Mouse (Mus musculus): ENCODE data around the gene 1810055G02Rik. TPM values are rescaled to one million over a fixed set of nuclear protein-coding genes. Genes with fewer than 3 reads are reported as not detected.

The 1810055G02Rik gene
- total and polyA plus RNA-seq, 3 experiments = 5.6 to 9.5 (median 7.9) TPM

GRCm38 (mm10) chr19:3766378-3766777 lies 58.3 kb downstream of the 1810055G02Rik start:
- H3K9me3 ChIP-seq (replicated peaks; ENCODE audit: low read length) = no peaks in the 10 kb centered on the region
- H3K27ac ChIP-seq (ENCODE audit: insufficient read depth, low read depth) = no peak overlapping the region
- H3K4me3 ChIP-seq (replicated peaks in 1 of 3; ENCODE audit: low read depth in 2 of 3, low read length in 2 of 3, poor library complexity in 1 of 3) = no peak overlapping the region
- peaks cover 14% of the 10 kb centered on the region for H3K27me3 ChIP-seq (replicated peaks)
- TF ChIP-seq ZMIZ1 (IDR thresholded peaks at IDR 0.05; ENCODE audit: low read depth, low read length) (no peak), ELF1 (IDR thresholded peaks at IDR 0.05; ENCODE audit: low read depth, low read length) (no peak), POLR2AphosphoS2 (IDR thresholded peaks at IDR 0.05; ENCODE audit: low read depth, low read length) (no peak), CHD1 (IDR thresholded peaks at IDR 0.05; ENCODE audit: low read depth, low read length) (no peak), MAFK (IDR thresholded peaks at IDR 0.05; ENCODE audit: insufficient replicate concordance, low read length) (no peak), BHLHE40 (IDR thresholded peaks at IDR 0.05; ENCODE audit: low read depth, low read length) (no peak), MAZ (IDR thresholded peaks at IDR 0.05; ENCODE audit: low read depth, low read length) (no peak), MEF2A (IDR thresholded peaks at IDR 0.05; ENCODE audit: borderline replicate concordance, low read depth, low read length) (no peak), RAD21 (IDR thresholded peaks at IDR 0.05; ENCODE audit: low read depth, low read length) (no peak)
- DNase-seq (ENCODE audit: extremely low read depth) = no peak
- no peak overlapping the region for H3K4me2 ChIP-seq (ENCODE audit: insufficient read depth, low read depth, poor library complexity, severe bottlenecking)
- dilution Hi-C loops (cut with MboI; ENCODE audit: extremely low pct_ligation_motif_present, extremely low pct_unique_long_range_greater_than_20kb, low sequenced_read_pairs) = no loop called here
- peaks cover 3 to 13% of the 10 kb centered on the region in 2 experiments for H3K4me1 ChIP-seq (ENCODE audit: control insufficient read depth in 1 of 2, insufficient read depth in 2 of 2)
- in situ Hi-C loops (cut with MboI; ENCODE audit: low pct_ligation_motif_present, low pct_unique_long_range_greater_than_20kb, low sequenced_read_pairs) = no loop called here
- H3K79me2 ChIP-seq (replicated peaks; ENCODE audit: control insufficient read depth, extremely low read depth, insufficient read depth, poor library complexity, severe bottlenecking) = peaks cover 16% of the 10 kb centered on the region
- peaks cover 0 to 11% of the 10 kb centered on the region in 2 experiments for H3K36me3 ChIP-seq (replicated peaks in 1 of 2; ENCODE audit: control insufficient read depth in 1 of 2, insufficient read depth in 1 of 2, low read length in 1 of 2)
- H3K9ac ChIP-seq (ENCODE audit: insufficient read depth, low read depth) = no peak overlapping the region

- DNase-seq (ENCODE audit: extremely low read depth) = no peak
- peak within 1 kb of the TSS; percentile 94 for H3K27ac ChIP-seq (ENCODE audit: insufficient read depth, low read depth)
- peak within 1 kb of the TSS; percentile 98 for H3K9ac ChIP-seq (ENCODE audit: insufficient read depth, low read depth)
- peaks cover 3 to 13% of the 10 kb centered on the region in 2 experiments for H3K4me1 ChIP-seq (ENCODE audit: control insufficient read depth in 1 of 2, insufficient read depth in 2 of 2)
- H3K4me2 ChIP-seq (ENCODE audit: insufficient read depth, low read depth, poor library complexity, severe bottlenecking) = peak within 1 kb of the TSS; percentile 52
- H3K79me2 ChIP-seq (replicated peaks; ENCODE audit: control insufficient read depth, extremely low read depth, insufficient read depth, poor library complexity, severe bottlenecking) = peaks cover 16% of the 10 kb centered on the region
- dilution Hi-C loops (cut with MboI; ENCODE audit: extremely low pct_ligation_motif_present, extremely low pct_unique_long_range_greater_than_20kb, low sequenced_read_pairs) (no loop called here), in situ Hi-C loops (cut with MboI; ENCODE audit: low pct_ligation_motif_present, low pct_unique_long_range_greater_than_20kb, low sequenced_read_pairs) (no loop called here)
- H3K36me3 ChIP-seq (replicated peaks in 1 of 2; ENCODE audit: control insufficient read depth in 1 of 2, insufficient read depth in 1 of 2, low read length in 1 of 2) = peaks cover 0 to 11% of the 10 kb centered on the region in 2 experiments
- H3K4me3 ChIP-seq (replicated peaks in 1 of 3; ENCODE audit: low read depth in 2 of 3, low read length in 2 of 3, poor library complexity in 1 of 3) = peak within 1 kb of the TSS; percentile 63 to 90 (median 86)
- no peaks in the 10 kb centered on the region for H3K9me3 ChIP-seq (replicated peaks; ENCODE audit: low read length)
- H3K27me3 ChIP-seq (replicated peaks) = peaks cover 14% of the 10 kb centered on the region
- TF ChIP-seq SIN3A (IDR thresholded peaks at IDR 0.05; ENCODE audit: low read length) (peak; percentile 90), ZMIZ1 (IDR thresholded peaks at IDR 0.05; ENCODE audit: low read depth, low read length) (peak; percentile 98), MXI1 (IDR thresholded peaks at IDR 0.05; ENCODE audit: low read depth, low read length) (peak; percentile 82; the same call in 1 of the 2 replicates), RCOR1 (conservative IDR thresholded peaks at IDR 0.05; ENCODE audit: low read depth, low read length) (no peak; the same call in 1 of the 2 replicates), BHLHE40 (IDR thresholded peaks at IDR 0.05; ENCODE audit: low read depth, low read length) (peak; percentile 68), NELFE (IDR thresholded peaks at IDR 0.05; ENCODE audit: low read depth, low read length) (peak; percentile 93; the same call in 1 of the 2 replicates), MAZ (IDR thresholded peaks at IDR 0.05; ENCODE audit: low read depth, low read length) (no peak)
Observed at GRCm38 (mm10) chr19:3767276-3767780, 59.2 kb downstream of the 1810055G02Rik start, which contains the start of gene Kmt5b. TSS of gene Kmt5b (plus strand) at chr19:3767421.

Other genes starting within 250 kb of the 1810055G02Rik start
- gene Ppp6r3, start 132.5 kb upstream of the 1810055G02Rik start, total RNA-seq (2012; rRNA removed) = 67.0 and 68.5 TPM in 2 replicates
- 94.6 and 104 TPM in 2 replicates for gene Ppp6r3, start 132.5 kb upstream of the 1810055G02Rik start, total RNA-seq (2014; rRNA removed)
- 66.2 and 72.3 TPM in 2 replicates for gene Ppp6r3, start 132.5 kb upstream of the 1810055G02Rik start, polyA plus RNA-seq (2012; ENCODE audit: insufficient read length, low read depth)
- gene Lrp5, start 21.7 kb upstream of the 1810055G02Rik start, total RNA-seq (2012; rRNA removed) = 0.88 and 1.4 TPM in 2 replicates
- gene Lrp5, start 21.7 kb upstream of the 1810055G02Rik start, total RNA-seq (2014; rRNA removed) = 0.13 and 0.32 TPM in 2 replicates
- 0.93 and 1.1 TPM in 2 replicates for gene Lrp5, start 21.7 kb upstream of the 1810055G02Rik start, polyA plus RNA-seq (2012; ENCODE audit: insufficient read length, low read depth)
- 10.9 and 11.0 TPM in 2 replicates for gene Kmt5b, start 59.1 kb downstream of the 1810055G02Rik start, total RNA-seq (2012; rRNA removed)
- 13.9 and 15.1 TPM in 2 replicates for gene Kmt5b, start 59.1 kb downstream of the 1810055G02Rik start, total RNA-seq (2014; rRNA removed)
- gene Kmt5b, start 59.1 kb downstream of the 1810055G02Rik start, polyA plus RNA-seq (2012; ENCODE audit: insufficient read length, low read depth) = 16.6 and 24.2 TPM in 2 replicates
- gene Chka, start 143.5 kb downstream of the 1810055G02Rik start, total RNA-seq (2012; rRNA removed) = 10.1 and 10.3 TPM in 2 replicates
- 7.6 and 8.0 TPM in 2 replicates for gene Chka, start 143.5 kb downstream of the 1810055G02Rik start, total RNA-seq (2014; rRNA removed)
- gene Chka, start 143.5 kb downstream of the 1810055G02Rik start, polyA plus RNA-seq (2012; ENCODE audit: insufficient read length, low read depth) = 11.6 and 13.0 TPM in 2 replicates
- gene Tcirg1, start 198.8 kb downstream of the 1810055G02Rik start, total RNA-seq (2012; rRNA removed) = 46.6 and 53.2 TPM in 2 replicates
- gene Tcirg1, start 198.8 kb downstream of the 1810055G02Rik start, total RNA-seq (2014; rRNA removed) = 48.5 and 51.6 TPM in 2 replicates
- gene Tcirg1, start 198.8 kb downstream of the 1810055G02Rik start, polyA plus RNA-seq (2012; ENCODE audit: insufficient read length, low read depth) = 62.8 and 67.2 TPM in 2 replicates
- 216 TPM in 2 replicates for gene Ndufs8, start 204.5 kb downstream of the 1810055G02Rik start, total RNA-seq (2012; rRNA removed)
- 196 and 248 TPM in 2 replicates for gene Ndufs8, start 204.5 kb downstream of the 1810055G02Rik start, total RNA-seq (2014; rRNA removed)
- 182 and 195 TPM in 2 replicates for gene Ndufs8, start 204.5 kb downstream of the 1810055G02Rik start, polyA plus RNA-seq (2012; ENCODE audit: insufficient read length, low read depth)
- 5.7 and 8.1 TPM in 2 replicates for gene Aldh3b1, start 221.5 kb downstream of the 1810055G02Rik start, total RNA-seq (2012; rRNA removed)
- 3.7 and 5.9 TPM in 2 replicates for gene Aldh3b1, start 221.5 kb downstream of the 1810055G02Rik start, total RNA-seq (2014; rRNA removed)
- gene Aldh3b1, start 221.5 kb downstream of the 1810055G02Rik start, polyA plus RNA-seq (2012; ENCODE audit: insufficient read length, low read depth) = 7.4 and 8.1 TPM in 2 replicates
- 77.9 and 84.7 TPM in 2 replicates for gene Unc93b1, start 226.9 kb downstream of the 1810055G02Rik start, total RNA-seq (2012; rRNA removed)
- gene Unc93b1, start 226.9 kb downstream of the 1810055G02Rik start, total RNA-seq (2014; rRNA removed) = 72.7 and 82.3 TPM in 2 replicates
- 105 and 117 TPM in 2 replicates for gene Unc93b1, start 226.9 kb downstream of the 1810055G02Rik start, polyA plus RNA-seq (2012; ENCODE audit: insufficient read length, low read depth)

Data from CH12.LX (cell line).